Mouse (Mus musculus): ENCODE measurements at regions not wholly inside any gene's neighbourhood (a gene's known extent, or its start where the extent isn't known, plus 50 kb on each side); places are given as distances from the start of the nearest gene placed in this dataset.

DNA sequence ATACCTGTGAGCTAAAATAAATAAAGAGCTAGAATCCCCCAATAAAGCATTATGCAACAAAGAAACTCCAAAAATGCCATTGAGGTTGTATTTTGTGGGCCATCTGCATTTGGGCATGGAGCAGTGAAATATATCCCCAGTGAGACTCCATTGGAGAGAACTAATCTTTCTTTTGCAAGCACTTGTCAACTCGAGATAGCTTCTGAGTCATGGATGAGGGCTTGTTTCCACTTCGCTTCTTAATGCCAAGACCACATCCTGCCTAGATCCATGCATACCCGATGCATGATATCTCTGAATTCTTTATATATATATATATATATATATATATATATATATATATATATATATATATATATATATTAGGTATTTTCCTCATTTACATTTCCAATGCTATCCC is 349.0 kb upstream of the Slc8a1 start:
- DNase-seq (ENCODE audit: low spot score in 2 of 2) = no peak

DNA sequence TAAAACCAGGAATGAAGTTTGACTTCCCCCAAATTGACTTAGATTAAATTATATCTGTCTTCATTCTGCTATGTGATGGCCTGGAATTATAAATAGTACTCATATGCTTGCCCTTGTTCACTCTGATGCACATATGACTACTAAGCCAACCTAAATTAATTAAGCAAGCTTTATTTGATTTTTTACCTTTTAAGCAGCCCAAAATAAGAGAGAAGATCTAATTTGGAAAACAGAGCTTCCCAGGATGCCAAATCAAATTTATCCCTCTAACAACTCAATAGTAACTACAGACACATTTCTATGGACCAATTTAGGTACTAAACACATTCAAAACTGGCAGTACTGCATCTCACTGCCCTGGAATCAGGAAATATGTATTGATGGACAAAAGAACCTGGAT is 342.1 kb upstream of the Slc8a1 start:
- no peak for DNase-seq (ENCODE audit: low spot score in 2 of 2)
